In the genomic region with DNA sequence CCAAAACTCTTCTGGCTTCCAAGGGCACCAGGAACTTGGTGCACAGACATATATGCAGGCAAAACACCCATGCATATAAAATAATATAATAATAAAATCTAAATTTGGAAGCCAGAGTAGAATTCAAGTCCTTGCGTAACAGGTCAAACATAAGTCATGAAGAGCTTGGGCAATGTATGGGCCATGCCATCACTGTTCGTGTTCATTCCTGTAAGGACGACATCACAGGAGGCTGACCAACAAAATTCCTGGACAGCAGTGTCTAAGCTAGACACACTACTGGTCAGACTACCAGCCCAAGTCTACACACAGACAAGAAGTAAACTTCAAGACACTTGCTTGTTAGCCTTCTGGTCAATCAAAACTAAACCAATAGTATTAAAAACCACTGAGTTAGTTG, we compare ENCODE assay signal across 20 mouse cellular contexts. TPM values are rescaled to one million over a fixed set of nuclear protein-coding genes. Genes with fewer than 3 reads are reported as not detected.
DNase-seq lines count a peak whose midpoint lies in the region; ATAC-seq and TF ChIP-seq lines count a peak whose summit lies in the region.
"Had no signal": no experiment of that assay in that cellular context is flagged by ENCODE, and none has a peak within 500 bp of the region (broad histone marks: within the 10 kb centered on the region; RNA-seq: fewer than 3 reads in every experiment).

No protein-coding gene starts in this region.

- ATAC-seq in liver, embryonic 11.5 days (replicated peaks; ENCODE audit: low FRiP score), result no peak
- ATAC-seq in liver, embryonic 13.5 days (ENCODE audit: low read depth), result no peak
- ATAC-seq in liver, postnatal 0 days, result no peak
- ATAC-seq: forebrain, postnatal 0 days had no signal

- H3K4me2 ChIP-seq in liver, embryonic 11.5 days, result 0 out of 2 replicates have a peak overlapping the region, but pooled peaks have one; percentile 9
- peak overlapping the region; percentile 6; the same call in 1 of the 2 replicates for H3K4me2 ChIP-seq in liver, embryonic 13.5 days
- H3K4me2 ChIP-seq in liver, postnatal 0 days (ENCODE audit: low read depth, low read length), result peak overlapping the region; percentile 10; the same call in 1 of the 2 replicates
- H3K4me2 ChIP-seq: embryonic facial prominence, embryonic 12.5 days; forebrain, embryonic 12.5 days; heart, embryonic 13.5 days; hindbrain, embryonic 15.5 days had no signal

- WGBS in liver, embryonic 11.5 days, result 85% methylated on average over 3 of the region's 3 CpGs
- 83% methylated on average over 3 of the region's 3 CpGs for WGBS in liver, embryonic 13.5 days (ENCODE audit: insufficient replicate concordance)
- 73% methylated on average over 3 of the region's 3 CpGs for WGBS in liver, postnatal 0 days (ENCODE audit: insufficient replicate concordance)

- peaks cover 2% of the 10 kb centered on the region; the same call in 1 of the 2 replicates for H3K36me3 ChIP-seq in liver, embryonic 11.5 days (ENCODE audit: control insufficient read depth, insufficient read depth, low read length)
- H3K36me3 ChIP-seq in C2C12 (ENCODE audit: control insufficient read depth, insufficient read depth), result peaks cover 7% of the 10 kb centered on the region
- H3K36me3 ChIP-seq in liver, embryonic 13.5 days, result peaks cover 30% of the 10 kb centered on the region
- H3K36me3 ChIP-seq in liver, postnatal 0 days (replicated peaks; ENCODE audit: insufficient read depth, low read length), result peaks cover 9% of the 10 kb centered on the region; the same call in 1 of the 2 replicates
- H3K36me3 ChIP-seq: hindbrain, embryonic 15.5 days had no signal

- H3ac ChIP-seq in C2C12 (ENCODE audit: control insufficient read depth, insufficient read length, low read depth), result no peak overlapping the region

- peaks cover 92% of the 10 kb centered on the region for H3K79me3 ChIP-seq in C2C12 (ENCODE audit: low read depth)

- H3K4me1 ChIP-seq in liver, embryonic 11.5 days (replicated peaks; ENCODE audit: control insufficient read depth, insufficient read depth, low read length), result peaks cover 65% of the 10 kb centered on the region
- H3K4me1 ChIP-seq in liver, embryonic 13.5 days (replicated peaks), result peaks cover 83% of the 10 kb centered on the region
- H3K4me1 ChIP-seq in liver, postnatal 0 days (ENCODE audit: insufficient read depth), result peaks cover 58% of the 10 kb centered on the region

- no peak overlapping the region for H3K9ac ChIP-seq in liver, embryonic 11.5 days (ENCODE audit: low read depth, low read length)
- H3K9ac ChIP-seq in liver, embryonic 13.5 days, result no peak overlapping the region
- H3K9ac ChIP-seq in liver, postnatal 0 days (replicated peaks), result no peak overlapping the region
- H3K9ac ChIP-seq: embryonic facial prominence, embryonic 12.5 days; forebrain, embryonic 12.5 days; forebrain, postnatal 0 days; heart, embryonic 13.5 days; hindbrain, embryonic 15.5 days had no signal

- no peak overlapping the region for H3K4me3 ChIP-seq in liver, embryonic 11.5 days (ENCODE audit: low read depth, low read length)
- no peak overlapping the region for H3K4me3 ChIP-seq in C2C12 (ENCODE audit: insufficient read depth, poor library complexity, severe bottlenecking)
- no peak overlapping the region for H3K4me3 ChIP-seq in liver, embryonic 13.5 days (replicated peaks)
- H3K4me3 ChIP-seq in liver, postnatal 0 days (ENCODE audit: low read depth, low read length), result no peak overlapping the region
- H3K4me3 ChIP-seq: embryonic facial prominence, embryonic 12.5 days; forebrain, embryonic 12.5 days; heart, embryonic 13.5 days; hindbrain, embryonic 15.5 days had no signal

- TF ChIP-seq CTCF in C2C12 (IDR thresholded peaks at IDR 0.05; ENCODE audit: control insufficient read depth, insufficient read depth, insufficient read length), result no peak
- no peak for TF ChIP-seq CTCF in liver, postnatal 0 days (IDR thresholded peaks at IDR 0.05; ENCODE audit: low read depth)

- H3K27ac ChIP-seq in liver, embryonic 11.5 days (ENCODE audit: low read depth, low read length), result no peak overlapping the region
- peak overlapping the region; percentile 21; the same call in 1 of the 2 replicates for H3K27ac ChIP-seq in liver, embryonic 13.5 days
- no peak overlapping the region for H3K27ac ChIP-seq in liver, postnatal 0 days (ENCODE audit: low read depth)
- H3K27ac ChIP-seq: embryonic facial prominence, embryonic 12.5 days; forebrain, embryonic 12.5 days; heart, embryonic 13.5 days; hindbrain, embryonic 15.5 days had no signal

- no peaks in the 10 kb centered on the region for H3K9me3 ChIP-seq in liver, embryonic 11.5 days (ENCODE audit: control insufficient read depth, low read length)
- no peaks in the 10 kb centered on the region for H3K9me3 ChIP-seq in liver, embryonic 13.5 days (replicated peaks)
- no peaks in the 10 kb centered on the region for H3K9me3 ChIP-seq in liver, postnatal 0 days (ENCODE audit: low read length)
- H3K9me3 ChIP-seq: embryonic facial prominence, embryonic 12.5 days; forebrain, embryonic 12.5 days; heart, embryonic 13.5 days; hindbrain, embryonic 15.5 days had no signal

- no peaks in the 10 kb centered on the region for H3K27me3 ChIP-seq in liver, embryonic 11.5 days (replicated peaks; ENCODE audit: control insufficient read depth, insufficient read depth, low read length)
- no peaks in the 10 kb centered on the region for H3K27me3 ChIP-seq in C2C12 (ENCODE audit: control insufficient read depth, insufficient read depth, insufficient read length)
- H3K27me3 ChIP-seq in liver, embryonic 13.5 days, result no peaks in the 10 kb centered on the region
- H3K27me3 ChIP-seq in liver, postnatal 0 days (ENCODE audit: insufficient read depth, low read length), result no peaks in the 10 kb centered on the region
- H3K27me3 ChIP-seq: embryonic facial prominence, embryonic 12.5 days; forebrain, embryonic 12.5 days; heart, embryonic 13.5 days; hindbrain, embryonic 15.5 days had no signal

- DNase-seq in liver, embryonic 11.5 days (ENCODE audit: low spot score), result no peak
- DNase-seq in liver, result no peak
- DNase-seq in liver, embryonic 13.5 days, result no peak
- DNase-seq in liver, postnatal 0 days, result no peak
- DNase-seq in lung, postnatal 10 days, result no peak
- no peak for DNase-seq in retina, embryonic 14.5 days (ENCODE audit: low spot score)
- DNase-seq: adrenal gland, adult 8-10 months; adrenal gland, postnatal 36 days; cerebellum, adult 2 months; cerebellum, postnatal 10 days; embryo, embryonic 11 days; forebrain, postnatal 0 days; gastrocnemius, postnatal 36 days; heart, adult 11 months; heart, postnatal 36 days had no signal

- peaks cover 100% of the 10 kb centered on the region for H3K79me2 ChIP-seq in C2C12 (ENCODE audit: control insufficient read depth, insufficient read depth)

- no peak for TF ChIP-seq EP300 in liver, postnatal 0 days (IDR thresholded peaks at IDR 0.05; ENCODE audit: low read depth)

TF ChIP-seq in C2C12, 6 proteins besides CTCF, POLR2A, EP300 and RAD21:
- TF ChIP-seq CEBPB (IDR thresholded peaks at IDR 0.05; ENCODE audit: low read depth), result peak; percentile 28
- TF ChIP-seq FOSL1 (IDR thresholded peaks at IDR 0.05; ENCODE audit: insufficient read depth, low read length, poor library complexity, severe bottlenecking), result no peak

RNA-seq across cellular contexts. Expression of a gene that starts 5.0 kb away (rescaled TPM):
- 352 and 370 TPM in 2 replicates for polyA plus RNA-seq in liver, embryonic 11.5 days (2014; fragmentation: Nextera tagmentation; extraction: Ambion mirVana)
- polyA plus RNA-seq in C2C12 (2012; fragmentation: generic; extraction: Trizol), result 256 TPM
- 178 and 188 TPM in 2 replicates for polyA plus RNA-seq in liver, embryonic 13.5 days (2015; fragmentation: Nextera tagmentation; extraction: Ambion mirVana)
- 162 and 173 TPM in 2 replicates for polyA plus RNA-seq in liver, postnatal 0 days (2015; fragmentation: Nextera tagmentation; extraction: Ambion mirVana)

RNA-seq across cellular contexts. Expression of a gene that starts 58.5 kb away (rescaled TPM):
- polyA plus RNA-seq in liver, embryonic 11.5 days (2014; fragmentation: Nextera tagmentation; extraction: Ambion mirVana), result 13.7 and 14.9 TPM in 2 replicates
- 3.7 TPM for polyA plus RNA-seq in C2C12 (2012; fragmentation: generic; extraction: Trizol)
- polyA plus RNA-seq in liver, embryonic 13.5 days (2015; fragmentation: Nextera tagmentation; extraction: Ambion mirVana), result 8.8 and 9.2 TPM in 2 replicates
- 4.8 and 5.6 TPM in 2 replicates for polyA plus RNA-seq in liver, postnatal 0 days (2015; fragmentation: Nextera tagmentation; extraction: Ambion mirVana)
